Mouse (Mus musculus) ovary, adult 2 months (tissue): ENCODE measurements around the gene Stfa2. TPM values are rescaled to one million over a fixed set of nuclear protein-coding genes. Genes with fewer than 3 reads are reported as not detected.

Experiments
- polyA plus RNA-seq: library from polyadenylated mRNA; depleted of rRNA; stranded (reverse); fragments of >200 nt; gene quantifications from 2 replicates; pipeline ENCODE4 v1.2.3, GENCODE M21; 2012; rRNA removed

Stfa2 gene
- not detected in 2 replicates for polyA plus RNA-seq

GRCm38 (mm10) chr16:36408357-36408756, at the start of gene Stfa2:
Gene Stfa2 (minus strand): TSS chr16:36408457.

GRCm38 (mm10) chr16:36455342-36455802, 47.1 kb upstream of the Stfa2 start, which contains the start of gene Stfa3:
Gene Stfa3 (minus strand): TSS chr16:36455392.

GRCm38 (mm10) chr16:36367648-36368047, 40.6 kb downstream of the Stfa2 start, which contains the start of gene BC100530:
Gene BC100530 (minus strand): TSS chr16:36367748.

Other genes starting within 250 kb of the Stfa2 start
- gene Gm5483, start 224.2 kb downstream of the Stfa2 start, polyA plus RNA-seq: not detected in 2 replicates
- gene Gm5416, start 198.1 kb downstream of the Stfa2 start, polyA plus RNA-seq: not detected in 2 replicates
- gene 2010005H15Rik, start 187.0 kb downstream of the Stfa2 start, polyA plus RNA-seq: not detected in 2 replicates
- not detected in 2 replicates for gene Stfa1, start 131.5 kb downstream of the Stfa2 start, polyA plus RNA-seq
- gene BC117090, start 74.1 kb downstream of the Stfa2 start, polyA plus RNA-seq: not detected in 2 replicates
- gene BC100530, start 40.7 kb downstream of the Stfa2 start, polyA plus RNA-seq: not detected in 2 replicates
- gene Stfa3, start 46.9 kb upstream of the Stfa2 start, polyA plus RNA-seq: not detected in 2 replicates
- 0.06 and 0.07 TPM in 2 replicates for gene Casr, start 153.7 kb upstream of the Stfa2 start, polyA plus RNA-seq